Mouse (Mus musculus) embryonic fibroblast, embryonic 13.5 days (primary cell): ENCODE data around the gene Eps8. TPM values are rescaled to one million over a fixed set of nuclear protein-coding genes. Genes with fewer than 3 reads are reported as not detected.

Source experiments
- H3K27ac ChIP-seq: 2 replicates; pipeline ENCODE4 v1.5.1; 2012; ENCODE audit warnings: low read length, control low read depth, inconsistent platforms; ENCODE audit not compliant: insufficient read depth
- H3K4me1 ChIP-seq: 2 replicates; pipeline ENCODE4 v1.6.1; 2011; ENCODE audit warnings: low read length; ENCODE audit not compliant: control insufficient read depth, insufficient read depth
- H3K4me3 ChIP-seq: 2 replicates; pipeline ENCODE4 v1.5.1; 2011; ENCODE audit warnings: mild to moderate bottlenecking, control low read depth, low read length; ENCODE audit not compliant: insufficient read depth
- CTCF ChIP-seq: IDR thresholded peaks from 2 replicates; pipeline ENCODE4 v1.5.1; 2011; ENCODE audit warnings: mild to moderate bottlenecking, control low read depth, low read length, moderate library complexity, borderline replicate concordance; ENCODE audit not compliant: insufficient read depth
- POLR2A ChIP-seq: IDR thresholded peaks from 2 replicates; pipeline ENCODE4 v1.6.1; 2011; ENCODE audit warnings: low read depth, mild to moderate bottlenecking, control low read depth, low read length, moderate library complexity
- polyA plus RNA-seq: library from polyadenylated mRNA; stranded (reverse); fragments of >200 nt; gene quantifications from 2 replicates; pipeline ENCODE4 v1.2.4, GENCODE M21; 2011; ENCODE audit warnings: low read depth; ENCODE audit not compliant: missing spikeins, insufficient read length

The Eps8 gene
- polyA plus RNA-seq, 1 experiment: 48.4 TPM

GRCm38 (mm10) chr6:137498781-137499180, 155.9 kb downstream of the Eps8 start:
- Histone ChIP-seq H3K27ac (no peak overlapping the region), H3K4me3 (no peak overlapping the region), H3K4me1 (no peaks in the 10 kb centered on the region)
- TF ChIP-seq POLR2A: no peak

- Histone ChIP-seq H3K4me3 (no peak overlapping the region), H3K4me1 (peaks cover 4% of the 10 kb centered on the region), H3K27ac (no peak overlapping the region)
- TF ChIP-seq POLR2A: no peak
- no peak for TF ChIP-seq CTCF
Observed at GRCm38 (mm10) chr6:137497208-137497835, 157.4 kb downstream of the Eps8 start.

GRCm38 (mm10) chr6:137496562-137496961, 158.1 kb downstream of the Eps8 start:
- peaks cover 5% of the 10 kb centered on the region for H3K4me1 ChIP-seq
- H3K4me3 ChIP-seq: no peak overlapping the region
- H3K27ac ChIP-seq: no peak overlapping the region
- TF ChIP-seq POLR2A: no peak
- TF ChIP-seq CTCF: no peak

- Histone ChIP-seq H3K27ac (no peak overlapping the region), H3K4me1 (peaks cover 5% of the 10 kb centered on the region), H3K4me3 (no peak overlapping the region)
- TF ChIP-seq POLR2A (no peak), CTCF (no peak)
Observed at GRCm38 (mm10) chr6:137495233-137495632, 159.4 kb downstream of the Eps8 start.

- Histone ChIP-seq H3K27ac (no peak overlapping the region), H3K4me3 (no peak overlapping the region), H3K4me1 (peaks cover 5% of the 10 kb centered on the region)
- TF ChIP-seq CTCF (no peak), POLR2A (no peak)
Observed at GRCm38 (mm10) chr6:137494801-137495200, 159.9 kb downstream of the Eps8 start.

GRCm38 (mm10) chr6:137494136-137494475, 160.6 kb downstream of the Eps8 start:
- TF ChIP-seq CTCF: no peak
- no peak for TF ChIP-seq POLR2A
- Histone ChIP-seq H3K4me1 (peaks cover 5% of the 10 kb centered on the region), H3K27ac (no peak overlapping the region), H3K4me3 (no peak overlapping the region)

GRCm38 (mm10) chr6:137493211-137494135, 161.2 kb downstream of the Eps8 start:
- no peak for TF ChIP-seq POLR2A
- no peak for TF ChIP-seq CTCF
- Histone ChIP-seq H3K4me3 (no peak overlapping the region), H3K27ac (no peak overlapping the region), H3K4me1 (peaks cover 5% of the 10 kb centered on the region)

- TF ChIP-seq POLR2A (no peak), CTCF (no peak)
- Histone ChIP-seq H3K4me1 (peaks cover 5% of the 10 kb centered on the region), H3K4me3 (no peak overlapping the region), H3K27ac (no peak overlapping the region)
Observed at GRCm38 (mm10) chr6:137492582-137492981, 162.1 kb downstream of the Eps8 start.

GRCm38 (mm10) chr6:137491659-137492058, 163.0 kb downstream of the Eps8 start:
- Histone ChIP-seq H3K4me3 (no peak overlapping the region), H3K27ac (no peak overlapping the region), H3K4me1 (peaks cover 5% of the 10 kb centered on the region)
- TF ChIP-seq POLR2A (no peak), CTCF (no peak)

- TF ChIP-seq POLR2A (no peak), CTCF (no peak)
- Histone ChIP-seq H3K4me1 (peaks cover 5% of the 10 kb centered on the region), H3K27ac (no peak overlapping the region), H3K4me3 (no peak overlapping the region)
Observed at GRCm38 (mm10) chr6:137490115-137490514, 164.6 kb downstream of the Eps8 start.
